Mouse (Mus musculus) embryonic stem cell, embryonic (primary cell): ENCODE data around the gene Atp1b1.

Source experiments
- CTCF ChIA-PET, 4 experiments: fragments of 300-600 bp in 2 of 4; fragments of 350-600 bp in 2 of 4; sonication (Branson Sonifier 250); formaldehyde crosslinking; loops; one replicate each; lab custom pipeline; 2022; ENCODE audit warnings: inconsistent platforms in 2 of 4; lab: Charles Lee
- POLR2A ChIA-PET, 4 experiments: fragments of 300-600 bp in 2 of 4; fragments of 350-600 bp in 2 of 4; sonication (Branson Sonifier 250); formaldehyde crosslinking; loops; one replicate each; lab custom pipeline; 2022; ENCODE audit warnings: antibody characterized with exemption in 4 of 4, inconsistent platforms in 1 of 4; lab: Charles Lee

Atp1b1 gene

GRCm38 (mm10) chr1:164454747-164455400 is 3.3 kb downstream of the Atp1b1 start:
- ChIA-PET POLR2A (interaction anchor here (0.5 to 19.6 kb wide), 37 partner anchors 10 to 1160 kb away, joined by 3 to 429 read pairs (median 6); partner anchors contain the start of genes Blzf1 (in 1 of the 4), Dcaf6 (in 1 of the 4) and Mpc2 (in 1 of the 4)), CTCF (interaction anchor here in 1 of 4 experiments (0.9 kb wide), 1 partner anchor 135 kb away, joined by 5 read pairs; no protein-coding TSS in a partner anchor)

DNA sequence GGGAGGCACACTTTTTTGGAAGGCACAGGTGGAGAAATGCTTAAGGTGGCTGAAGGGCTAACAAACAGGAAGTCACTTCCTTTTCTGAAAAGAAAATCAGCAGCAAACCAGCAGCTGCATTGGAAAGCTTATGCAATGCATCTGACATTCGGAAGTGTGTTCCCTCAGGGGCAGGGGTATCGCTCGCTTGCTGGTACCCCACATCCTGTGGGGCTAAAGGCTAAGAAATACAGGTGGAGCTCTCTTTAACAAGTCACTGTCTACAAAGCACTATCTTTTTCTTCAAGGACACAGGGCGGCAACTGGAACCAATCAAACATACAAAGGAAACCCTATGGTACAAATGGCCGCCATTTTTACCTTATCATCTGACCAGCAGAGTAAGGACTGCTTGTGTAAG is 4.4 kb downstream of the Atp1b1 start:
- ChIA-PET POLR2A (interaction anchor here (0.6 to 19.6 kb wide), 30 partner anchors 11 to 1007 kb away, joined by 3 to 429 read pairs (median 6); partner anchors contain the start of genes Blzf1 (in 1 of the 4), Dcaf6 (in 1 of the 4) and Mpc2 (in 1 of the 4)), CTCF (interaction anchor here in 2 of 4 experiments (0.6 to 0.9 kb wide), 3 partner anchors 134 to 667 kb away, joined by 3 to 8 read pairs (median 5); no protein-coding TSS in a partner anchor)

GRCm38 (mm10) chr1:164453146-164453545 is 5.0 kb downstream of the Atp1b1 start:
- POLR2A ChIA-PET = interaction anchor here in 3 of 4 experiments (0.6 to 21.8 kb wide), 26 partner anchors 1 to 1007 kb away, joined by 3 to 429 read pairs (median 7); partner anchors contain the start of genes Atp1b1 (in 1 of the 3), Blzf1 (in 1 of the 3), Dcaf6 (in 1 of the 3) and Mpc2 (in 1 of the 3)
- CTCF ChIA-PET = interaction anchor here in 1 of 4 experiments (0.6 kb wide), 1 partner anchor 667 kb away, joined by 3 read pairs; no protein-coding TSS in a partner anchor

DNA sequence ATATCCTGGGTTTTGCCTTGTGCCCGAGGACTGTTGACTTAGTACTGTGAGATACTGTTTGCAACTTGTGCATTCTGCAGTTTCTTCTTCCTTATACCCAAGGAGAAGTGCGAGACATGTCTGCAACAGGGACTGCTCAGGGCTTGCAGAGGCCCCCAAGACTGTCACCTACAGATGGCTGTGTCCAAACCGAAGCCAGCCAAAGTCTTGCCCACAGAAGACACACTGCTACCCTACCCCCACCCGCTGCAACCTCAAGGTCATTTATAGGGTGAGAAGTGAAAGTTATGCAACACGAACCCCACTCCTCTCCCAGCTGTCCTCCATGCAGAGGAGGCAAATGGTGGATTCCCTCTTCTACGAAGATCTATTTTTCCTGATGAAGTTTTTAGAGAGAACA is 5.6 kb downstream of the Atp1b1 start:
- ChIA-PET CTCF (no interaction called here), POLR2A (interaction anchor here in 3 of 4 experiments (1.1 to 21.8 kb wide), 14 partner anchors 2 to 78 kb away, joined by 3 to 429 read pairs (median 104); partner anchors contain the start of gene Atp1b1 (in 1 of the 3))

DNA sequence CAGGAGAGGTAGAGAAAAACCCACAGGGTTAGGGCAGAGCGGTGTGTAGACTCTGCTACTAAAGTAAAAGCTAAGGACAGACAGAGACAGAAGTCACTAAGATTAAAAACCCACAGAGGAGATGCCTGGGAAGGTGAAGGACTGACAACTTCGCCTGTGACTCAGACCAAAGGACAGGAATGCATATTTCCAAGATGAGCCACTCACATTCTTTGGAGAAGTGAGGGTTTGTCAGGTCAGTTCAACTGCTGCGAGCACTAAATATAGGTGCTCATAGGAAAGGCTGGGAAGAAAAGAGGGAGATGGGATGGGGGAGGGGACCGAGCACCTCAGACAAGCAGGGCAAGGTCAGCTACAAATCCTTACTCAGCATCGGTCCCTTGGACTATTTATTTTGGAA is 6.8 kb downstream of the Atp1b1 start:
- ChIA-PET POLR2A (interaction anchor here in 3 of 4 experiments (0.6 to 21.8 kb wide), 18 partner anchors 3 to 1095 kb away, joined by 3 to 429 read pairs (median 6); partner anchors contain the start of gene Atp1b1 (in 3 of the 3)), CTCF (no interaction called here)

GRCm38 (mm10) chr1:164450644-164451043 is 7.5 kb downstream of the Atp1b1 start:
- CTCF ChIA-PET = no interaction called here
- POLR2A ChIA-PET = interaction anchor here (0.5 to 21.8 kb wide), 38 partner anchors 4 to 1096 kb away, joined by 3 to 429 read pairs (median 4); partner anchors contain the start of genes Atp1b1 (in 3 of the 4) and Blzf1 (in 1 of the 4)

- CTCF ChIA-PET = interaction anchor here in 2 of 4 experiments (0.5 to 0.7 kb wide), 2 partner anchors 8 to 1062 kb away, joined by 3 read pairs; partner anchors contain the start of gene Atp1b1 (in 1 of the 2)
- POLR2A ChIA-PET = interaction anchor here (0.5 to 21.8 kb wide), 39 partner anchors 4 to 791 kb away, joined by 3 to 429 read pairs (median 4); partner anchors contain the start of genes Atp1b1 (in 3 of the 4) and Blzf1 (in 1 of the 4)
Observed at GRCm38 (mm10) chr1:164450231-164450630, 7.9 kb downstream of the Atp1b1 start.

- POLR2A ChIA-PET = interaction anchor here in 3 of 4 experiments (0.7 to 21.8 kb wide), 29 partner anchors 5 to 255 kb away, joined by 3 to 429 read pairs (median 5); partner anchors contain the start of genes Atp1b1 (in 3 of the 3) and Blzf1 (in 1 of the 3)
- CTCF ChIA-PET = interaction anchor here in 1 of 4 experiments (0.7 kb wide), 1 partner anchor 8 kb away, joined by 3 read pairs; the partner anchor contains the start of gene Atp1b1
Observed at GRCm38 (mm10) chr1:164449626-164450025, 8.5 kb downstream of the Atp1b1 start.

DNA sequence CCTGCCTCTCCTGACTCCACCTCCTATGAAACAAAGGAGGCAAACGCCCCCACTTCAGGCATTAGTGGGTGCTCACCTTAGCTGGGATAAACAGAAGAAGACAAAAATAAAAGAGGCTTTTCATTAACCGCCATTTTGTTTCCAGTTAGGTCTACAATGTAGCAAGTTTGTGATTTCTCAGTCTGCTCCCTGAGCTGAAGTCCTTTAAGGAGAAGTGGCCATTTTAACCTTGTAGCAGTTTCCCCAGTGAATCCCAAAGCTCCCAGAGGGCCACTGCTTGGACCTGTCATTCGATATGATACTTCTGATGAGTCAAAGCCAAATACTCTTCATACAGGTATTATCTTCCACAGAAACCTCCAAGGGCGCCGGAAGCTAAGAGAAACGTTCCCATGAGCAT is 10.6 kb downstream of the Atp1b1 start:
- ChIA-PET CTCF (no interaction called here), POLR2A (interaction anchor here in 3 of 4 experiments (0.7 to 21.8 kb wide), 21 partner anchors 5 to 336 kb away, joined by 3 to 429 read pairs (median 5); partner anchors contain the start of gene Atp1b1 (in 3 of the 3))

GRCm38 (mm10) chr1:164446535-164446934 is 11.6 kb downstream of the Atp1b1 start:
- ChIA-PET CTCF (no interaction called here), POLR2A (interaction anchor here (0.6 to 21.8 kb wide), 21 partner anchors 4 to 538 kb away, joined by 3 to 429 read pairs (median 5); partner anchors contain the start of gene Atp1b1 (in 3 of the 4))

- ChIA-PET POLR2A (interaction anchor here in 3 of 4 experiments (0.7 to 21.8 kb wide), 15 partner anchors 3 to 126 kb away, joined by 3 to 429 read pairs (median 7); partner anchors contain the start of gene Atp1b1 (in 3 of the 3)), CTCF (interaction anchor here in 2 of 4 experiments (0.5 to 0.6 kb wide), 2 partner anchors 100 to 406 kb away, joined by 3 to 7 read pairs; no protein-coding TSS in a partner anchor)
Observed at GRCm38 (mm10) chr1:164445620-164446162, 12.5 kb downstream of the Atp1b1 start.

DNA sequence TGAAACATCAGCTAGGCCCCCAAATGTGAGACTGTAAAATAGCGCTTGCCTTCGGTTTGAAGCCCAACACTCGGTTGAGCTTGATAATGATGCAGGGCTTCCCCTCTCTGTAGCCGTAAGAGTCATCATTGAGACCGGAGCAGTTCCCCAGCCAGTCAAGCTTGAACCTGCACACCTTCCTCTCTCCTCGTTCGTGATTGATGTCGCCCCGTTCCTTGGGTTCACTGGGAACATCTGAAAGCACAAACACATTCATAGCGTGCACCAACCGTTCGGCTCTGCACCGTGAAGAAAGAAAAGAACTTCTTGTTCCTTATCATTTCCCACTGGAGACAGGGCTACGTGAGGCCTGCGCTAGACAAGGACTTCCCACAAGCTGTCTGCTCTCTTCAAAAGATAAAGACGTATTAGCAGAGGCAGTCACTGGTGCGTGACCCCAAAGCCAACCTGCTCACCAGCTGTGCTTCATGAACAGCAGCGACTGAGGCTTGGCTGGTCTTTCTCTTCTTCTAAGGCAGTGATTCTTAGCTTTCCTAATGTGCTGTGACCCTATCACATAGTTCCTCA is 16.7 kb downstream of the Atp1b1 start:
- ChIA-PET POLR2A (interaction anchor here in 3 of 4 experiments (0.7 to 21.8 kb wide), 7 partner anchors 12 to 423 kb away, joined by 3 to 429 read pairs (median 4); partner anchors contain the start of gene Atp1b1 (in 2 of the 3)), CTCF (interaction anchor here in 1 of 4 experiments (0.6 kb wide), 1 partner anchor 143 kb away, joined by 3 read pairs; no protein-coding TSS in a partner anchor)

DNA sequence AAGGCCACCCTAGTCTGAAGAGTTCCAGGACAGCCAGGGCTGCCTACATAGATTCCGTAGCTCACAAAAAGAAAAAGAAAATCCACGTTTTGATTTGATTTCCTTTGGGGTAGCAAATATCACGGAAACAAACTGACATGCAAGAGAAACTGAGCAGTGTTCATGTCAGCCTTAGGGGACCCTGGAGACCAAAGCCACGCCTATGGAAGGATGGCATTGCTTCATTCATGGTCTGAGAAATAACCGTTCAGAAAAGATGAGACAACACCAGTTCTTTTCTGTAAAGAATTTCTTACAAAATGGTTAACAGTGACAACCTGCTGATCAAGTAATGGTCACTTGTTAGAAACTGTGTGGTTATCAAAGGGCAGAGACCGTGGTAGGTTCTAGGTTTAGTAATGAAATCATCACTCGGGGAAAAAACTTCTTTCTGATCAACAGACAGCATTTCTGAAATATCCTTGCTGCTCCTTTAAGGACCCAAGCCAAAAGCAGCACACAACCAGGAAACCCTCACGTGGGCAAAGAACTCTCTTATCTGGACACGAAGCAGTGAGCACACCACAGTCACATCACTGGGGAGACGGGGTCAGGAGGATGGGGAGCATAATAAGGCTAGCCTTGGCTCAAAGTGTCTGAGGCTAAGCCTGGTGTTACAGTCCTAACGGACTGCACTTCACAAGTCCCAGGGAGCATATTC is 17.3 kb downstream of the Atp1b1 start:
- ChIA-PET CTCF (interaction anchor here in 1 of 4 experiments (0.6 kb wide), 1 partner anchor 144 kb away, joined by 3 read pairs; no protein-coding TSS in a partner anchor), POLR2A (interaction anchor here in 3 of 4 experiments (0.7 to 21.8 kb wide), 8 partner anchors 10 to 424 kb away, joined by 3 to 429 read pairs (median 6); partner anchors contain the start of gene Atp1b1 (in 2 of the 3))

DNA sequence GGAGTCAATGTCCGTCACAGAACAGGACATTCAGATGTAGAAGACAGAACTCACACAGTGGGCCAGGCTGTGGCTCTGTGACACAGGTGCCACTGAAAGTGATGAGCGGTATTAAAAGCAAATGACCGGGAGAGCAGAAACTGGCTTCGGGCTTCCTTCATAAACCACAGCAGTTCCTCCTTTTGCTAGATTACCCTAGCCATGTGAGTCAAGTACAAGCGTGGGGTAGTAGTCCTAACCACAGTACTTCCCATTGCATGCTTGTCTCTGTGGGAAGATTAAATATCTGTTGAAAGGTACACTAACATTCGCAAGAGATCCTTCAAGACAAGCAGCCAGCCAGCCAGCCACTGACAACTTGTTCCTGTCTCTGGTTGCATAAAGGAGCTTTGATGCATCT is 17.9 kb downstream of the Atp1b1 start:
- ChIA-PET CTCF (no interaction called here), POLR2A (interaction anchor here in 3 of 4 experiments (1.9 to 21.8 kb wide), 5 partner anchors 10 to 30 kb away, joined by 5 to 429 read pairs (median 16); partner anchors contain the start of gene Atp1b1 (in 3 of the 3))

GRCm38 (mm10) chr1:164436749-164437148 is 21.4 kb downstream of the Atp1b1 start:
- ChIA-PET POLR2A (interaction anchor here (0.6 to 21.8 kb wide), 14 partner anchors 9 to 798 kb away, joined by 3 to 429 read pairs (median 4); partner anchors contain the start of gene Atp1b1 (in 2 of the 4)), CTCF (no interaction called here)

DNA sequence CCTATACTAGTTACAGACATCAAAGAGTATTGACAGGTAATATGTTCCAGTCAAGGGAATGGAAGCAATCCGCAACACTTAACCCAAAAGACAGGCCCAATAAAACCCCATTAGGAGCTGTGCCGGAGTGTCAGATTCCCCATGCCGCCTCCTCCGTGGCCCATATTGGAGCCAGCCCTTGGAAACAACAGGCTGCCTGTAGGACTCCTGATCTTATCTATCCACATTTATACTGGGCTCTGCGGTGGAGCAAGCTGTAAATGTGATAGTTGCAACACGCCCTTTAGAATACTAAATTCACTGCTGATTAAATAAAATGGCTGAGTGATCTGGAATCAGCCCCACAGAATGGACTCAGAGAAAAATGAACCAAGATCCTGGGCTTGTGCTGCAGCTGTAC is 24.1 kb downstream of the Atp1b1 start:
- POLR2A ChIA-PET = interaction anchor here (0.7 to 21.8 kb wide), 9 partner anchors 10 to 1166 kb away, joined by 3 to 429 read pairs (median 5); partner anchors contain the start of gene Atp1b1 (in 3 of the 4)
- CTCF ChIA-PET = interaction anchor here in 1 of 4 experiments (0.5 kb wide), 1 partner anchor 698 kb away, joined by 4 read pairs; no protein-coding TSS in a partner anchor
